In the genomic region with DNA sequence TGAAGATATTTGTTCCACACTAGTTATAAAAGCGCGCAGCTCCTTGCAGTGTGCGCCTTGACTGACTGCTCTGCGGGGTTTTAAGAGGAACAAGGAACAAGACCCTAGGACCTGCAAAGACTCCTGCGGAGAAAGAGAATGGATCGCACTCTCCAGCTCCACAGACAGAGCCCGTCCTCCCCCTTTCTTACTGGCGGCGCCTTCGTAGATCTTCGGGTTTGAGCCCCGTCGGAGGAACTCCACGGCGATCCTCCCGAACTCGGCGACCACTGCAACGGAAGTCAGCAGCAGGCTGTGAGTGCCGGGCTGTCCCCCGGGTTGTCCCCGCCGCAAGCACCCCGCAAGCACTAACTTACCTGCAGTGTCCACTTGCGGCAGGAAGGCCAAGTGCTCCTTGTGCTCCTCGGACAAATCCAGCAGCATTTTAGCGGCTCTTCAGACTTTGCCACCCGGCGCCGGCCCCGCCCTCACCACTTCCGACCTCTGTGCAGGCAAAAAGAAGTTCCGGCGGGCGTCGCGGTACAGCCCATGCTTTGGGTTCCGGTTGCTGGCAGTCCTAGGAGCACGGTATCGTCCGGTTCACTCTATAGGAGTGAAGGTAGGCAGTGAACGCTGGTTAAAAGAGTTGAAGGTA, we compare ENCODE assay signal across 8 mouse cellular contexts. TPM values are rescaled to one million over a fixed set of nuclear protein-coding genes. Genes with fewer than 3 reads are reported as not detected.
DNase-seq lines count a peak whose midpoint lies in the region; ATAC-seq and TF ChIP-seq lines count a peak whose summit lies in the region.

TSS of gene Commd2 (minus strand) at position 485 of the 634 bp plus-strand sequence.

- peak; percentile 73 for DNase-seq in MEL-GATA-1-ER (ENCODE audit: extremely low read depth, low read depth)
- peak; percentile 92 for DNase-seq in cerebellum, adult 8-10 months
- DNase-seq in hindbrain, embryonic 10.5 days (ENCODE audit: low spot score) = peak; percentile 89
- peak; percentile 82 for DNase-seq in layer of hippocampus, adult 9-11 months
- DNase-seq in lung, postnatal 0 days (ENCODE audit: low spot score) = peak; percentile 86
- peak; percentile 92 for DNase-seq in ovary, postnatal 14 days (ENCODE audit: low spot score)
- peak; percentile 91 for DNase-seq in thymus, postnatal 14 days

- ATAC-seq in frontal cortex, adult (ENCODE audit: low TSS enrichment) = peak; percentile 99
- ATAC-seq in lung, postnatal 0 days = peak; percentile 99

- no peaks in the 10 kb centered on the region for H3K9me3 ChIP-seq in hindbrain, embryonic 10.5 days
- H3K9me3 ChIP-seq in lung, postnatal 0 days (ENCODE audit: low read length) = no peaks in the 10 kb centered on the region

- peak within 1 kb of the TSS; percentile 89 for H3K4me3 ChIP-seq in hindbrain, embryonic 10.5 days
- peak within 1 kb of the TSS; percentile 78 for H3K4me3 ChIP-seq in lung, postnatal 0 days (ENCODE audit: low read depth, low read length)

- TF ChIP-seq EP300 in lung, postnatal 0 days (IDR thresholded peaks at IDR 0.05) = peak; percentile 33; the same call in 1 of the 2 replicates

- H3K9ac ChIP-seq in lung, postnatal 0 days (replicated peaks; ENCODE audit: low read depth) = peak within 1 kb of the TSS; percentile 75

- no peak for TF ChIP-seq CTCF in lung, postnatal 0 days (IDR thresholded peaks at IDR 0.05)

- peaks cover 25% of the 10 kb centered on the region for H3K36me3 ChIP-seq in hindbrain, embryonic 10.5 days
- H3K36me3 ChIP-seq in lung, postnatal 0 days (ENCODE audit: insufficient read depth, low read length) = no peaks in the 10 kb centered on the region

- peak within 1 kb of the TSS; percentile 64 for H3K4me2 ChIP-seq in lung, postnatal 0 days (replicated peaks; ENCODE audit: low read depth, low read length)

- peak within 1 kb of the TSS; percentile 92 for H3K27ac ChIP-seq in hindbrain, embryonic 10.5 days
- H3K27ac ChIP-seq in lung, postnatal 0 days (ENCODE audit: low read length) = peak within 1 kb of the TSS; percentile 86

- under 1% methylated on average over 42 of the region's 42 CpGs for WGBS in hindbrain, embryonic 10.5 days
- WGBS in lung, postnatal 0 days = under 1% methylated on average over 42 of the region's 42 CpGs

- H3K27me3 ChIP-seq in hindbrain, embryonic 10.5 days (ENCODE audit: insufficient read depth, poor library complexity, severe bottlenecking) = no peaks in the 10 kb centered on the region
- no peaks in the 10 kb centered on the region for H3K27me3 ChIP-seq in lung, postnatal 0 days (replicated peaks; ENCODE audit: insufficient read depth, low read length)

- peaks cover 8% of the 10 kb centered on the region for H3K4me1 ChIP-seq in hindbrain, embryonic 10.5 days (replicated peaks)
- no peaks in the 10 kb centered on the region for H3K4me1 ChIP-seq in lung, postnatal 0 days (ENCODE audit: insufficient read depth, low read depth, low read length)

RNA-seq across cellular contexts. Expression of gene Commd2, which starts in this region (rescaled TPM):
- 104 and 110 TPM in 2 replicates for polyA plus RNA-seq in hindbrain, embryonic 10.5 days (2016; fragmentation: Nextera tagmentation; extraction: Ambion mirVana)
- 104 and 116 TPM in 2 replicates for polyA plus RNA-seq in lung, postnatal 0 days (2015; fragmentation: Nextera tagmentation; extraction: Ambion mirVana)

Comparison
In these comparisons a context has a peak if more than half of its experiments do, and no peak if none do; other contexts are left out.
1. Peak in every context shown above with its lines: DNase-seq, ATAC-seq, H3K4me3 ChIP-seq and H3K27ac ChIP-seq.